Mouse (Mus musculus) heart, adult 8-10 months (tissue): ENCODE data around the gene Il16. TPM values are rescaled to one million over a fixed set of nuclear protein-coding genes. Genes with fewer than 3 reads are reported as not detected.
A peak's percentile ranks its signal among the peaks of the same experiment; 100 is the strongest.

Experiments used
- DNase-seq: peaks from one replicate; pipeline ENCODE4 v3.0.0; 2022; ENCODE audit warnings: low spot score
- total RNA-seq, 4 experiments: library from RNA; stranded (reverse); gene quantifications; 2 replicates each; pipeline ENCODE4 v1.2.4; 2022

Gene Il16
- total RNA-seq = 1 to 10 TPM; 6.3 to 7.6 (median 7.4) TPM

GRCm38 (mm10) chr7:83745413-83746106 lies at the start of gene Il16:
Il16 (minus strand) TSS chr7:83745726.
- DNase-seq = peak; percentile 46

DNA sequence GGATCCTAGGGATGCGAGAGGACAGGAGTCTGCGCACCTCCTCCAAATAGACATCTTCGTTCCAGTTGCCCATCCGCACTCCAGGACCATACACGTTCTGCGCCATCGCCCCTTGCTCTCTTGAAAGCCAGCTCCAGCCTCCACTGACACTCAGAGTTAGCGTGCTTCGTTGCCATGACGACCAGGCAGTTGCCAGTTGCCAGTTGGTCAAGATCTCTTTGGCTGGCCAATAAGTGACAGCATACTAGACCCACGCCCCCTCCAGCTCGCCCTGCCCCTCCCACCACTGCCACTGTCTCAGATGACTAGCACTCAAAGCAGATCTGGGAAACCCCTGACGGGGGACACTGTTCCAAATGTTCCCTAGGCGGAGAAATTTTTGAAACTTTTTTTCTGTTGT lies 49.2 kb upstream of the Il16 start, which contains the start of gene Cfap161:
Cfap161 (minus strand) TSS at position 176 of the 400 bp plus-strand sequence.
- no peak for DNase-seq

GRCm38 (mm10) chr7:83794006-83794683 lies 48.6 kb upstream of the Il16 start:
- no peak for DNase-seq

DNA sequence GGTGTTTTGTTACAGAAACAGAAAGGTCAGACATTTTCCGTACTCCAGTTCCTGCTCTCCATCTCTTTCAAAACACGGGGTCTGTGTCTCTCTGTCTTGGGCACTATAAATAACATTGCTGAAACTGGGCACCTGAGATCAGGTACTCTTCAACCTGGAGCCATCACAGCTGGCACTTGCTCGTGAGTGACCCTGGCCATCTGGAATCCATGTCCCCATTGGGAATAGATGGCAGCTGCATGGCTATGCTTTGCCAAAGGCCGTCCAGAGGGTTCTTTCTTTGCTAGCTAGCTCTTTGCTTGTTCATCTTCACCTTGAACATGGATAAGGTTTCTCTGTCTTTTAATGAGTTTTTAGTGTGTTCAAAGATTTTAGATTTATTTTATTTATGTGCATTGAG lies 35.4 kb upstream of the Il16 start:
- DNase-seq = no peak

DNA sequence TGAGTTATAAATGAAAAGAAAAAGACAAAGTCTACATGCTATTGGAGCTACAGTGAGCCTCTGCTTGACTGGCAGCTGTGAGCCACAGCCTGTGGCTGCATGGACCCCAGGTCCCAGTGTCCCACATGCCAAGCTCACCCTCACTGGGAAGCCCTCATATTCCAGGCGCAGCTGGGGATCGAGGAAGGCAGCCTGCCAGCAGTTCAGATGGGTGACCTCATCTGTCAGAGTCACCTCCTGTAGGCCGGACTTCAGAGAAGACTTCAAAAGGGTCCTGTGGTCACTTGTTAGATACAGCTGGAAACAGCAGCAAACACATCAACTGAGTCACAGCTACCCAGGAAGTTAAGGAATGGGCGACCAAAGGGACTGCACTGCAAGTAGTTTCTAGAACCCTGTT lies 34.5 kb upstream of the Il16 start:
- DNase-seq = no peak

DNA sequence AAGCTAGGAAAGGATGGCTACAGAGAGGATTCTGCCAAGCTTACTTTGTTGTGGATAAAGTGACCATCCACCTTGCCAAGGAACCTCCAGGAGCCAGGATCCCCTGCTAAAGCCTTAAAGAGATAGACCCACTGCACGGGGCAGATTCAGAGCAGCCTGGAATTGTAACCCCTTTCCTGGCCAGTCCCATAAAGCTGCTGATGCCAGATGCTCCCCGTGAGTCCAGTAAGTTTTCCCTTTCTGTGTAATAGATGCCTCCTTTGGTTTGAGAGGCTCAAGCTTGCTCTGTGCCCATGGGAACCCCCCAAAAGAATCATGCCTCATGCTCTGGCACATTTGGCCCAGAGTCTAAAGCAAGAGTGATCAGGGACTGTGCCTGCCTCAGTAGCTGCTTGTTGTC lies 33.5 kb upstream of the Il16 start:
- DNase-seq = no peak

DNA sequence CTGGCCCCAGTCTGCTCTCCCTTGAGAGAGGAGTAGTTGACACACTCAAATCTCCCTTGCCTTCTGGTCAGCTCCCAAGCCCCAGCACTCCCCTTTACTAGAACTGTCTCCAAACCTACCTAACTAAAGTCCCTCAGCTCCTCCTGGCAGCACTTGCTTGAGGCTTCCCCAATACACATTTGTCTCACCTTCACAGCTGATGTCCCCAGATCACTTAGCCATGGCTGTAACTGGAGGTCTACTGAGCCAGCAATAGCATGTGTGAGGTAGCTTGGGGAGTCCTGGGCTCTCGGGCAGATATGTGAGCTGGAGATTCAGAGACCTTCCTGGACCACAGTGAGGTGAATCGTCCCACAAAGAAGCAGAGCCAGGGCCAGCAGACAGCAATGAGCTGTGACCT lies 33.0 kb upstream of the Il16 start:
- DNase-seq = no peak

GRCm38 (mm10) chr7:83774721-83775120 lies 29.2 kb upstream of the Il16 start:
- DNase-seq = peak; percentile 54

DNA sequence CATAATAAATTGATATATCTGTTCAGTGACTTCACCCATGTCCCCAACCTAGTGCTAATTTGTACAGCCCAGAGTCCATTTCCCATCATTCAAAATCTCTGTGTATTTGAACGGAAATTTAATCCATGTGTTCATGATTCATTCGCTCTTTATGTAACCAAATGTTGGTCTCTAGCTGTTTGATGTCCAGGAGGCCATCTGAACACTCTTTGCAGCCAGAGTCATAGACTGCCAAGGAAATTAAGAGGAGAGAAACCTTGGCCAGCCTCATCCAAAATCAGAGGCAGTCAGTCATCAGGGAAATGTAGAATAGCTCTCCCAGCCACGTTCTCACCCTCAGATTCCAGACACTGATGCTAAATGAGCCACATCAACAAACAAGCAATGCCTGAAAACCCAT lies 18.1 kb upstream of the Il16 start:
- peak; percentile 34 for DNase-seq

DNA sequence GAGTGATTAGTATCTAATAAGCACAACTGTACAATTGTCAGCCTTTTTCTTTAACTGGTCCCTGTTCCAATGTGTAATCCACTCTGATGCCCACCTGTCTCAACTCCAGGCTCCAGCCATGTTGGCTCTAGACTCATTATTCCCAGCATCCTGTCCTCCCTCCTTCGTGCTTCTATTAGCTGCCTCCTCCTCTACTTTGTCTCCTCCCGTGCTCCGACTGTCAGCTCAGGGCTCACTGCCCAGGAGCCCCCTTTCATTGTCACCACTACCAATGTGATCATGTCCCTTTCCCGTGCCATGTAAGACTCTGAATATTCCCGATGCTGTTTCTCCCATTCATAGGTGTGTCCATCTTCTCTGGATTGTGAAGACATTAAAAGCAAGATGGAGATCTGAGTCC lies 16.8 kb upstream of the Il16 start:
- no peak for DNase-seq

- no peak for DNase-seq
Observed at GRCm38 (mm10) chr7:83751055-83751454, 5.5 kb upstream of the Il16 start.

GRCm38 (mm10) chr7:83748405-83748804 lies 2.9 kb upstream of the Il16 start:
- no peak for DNase-seq

DNA sequence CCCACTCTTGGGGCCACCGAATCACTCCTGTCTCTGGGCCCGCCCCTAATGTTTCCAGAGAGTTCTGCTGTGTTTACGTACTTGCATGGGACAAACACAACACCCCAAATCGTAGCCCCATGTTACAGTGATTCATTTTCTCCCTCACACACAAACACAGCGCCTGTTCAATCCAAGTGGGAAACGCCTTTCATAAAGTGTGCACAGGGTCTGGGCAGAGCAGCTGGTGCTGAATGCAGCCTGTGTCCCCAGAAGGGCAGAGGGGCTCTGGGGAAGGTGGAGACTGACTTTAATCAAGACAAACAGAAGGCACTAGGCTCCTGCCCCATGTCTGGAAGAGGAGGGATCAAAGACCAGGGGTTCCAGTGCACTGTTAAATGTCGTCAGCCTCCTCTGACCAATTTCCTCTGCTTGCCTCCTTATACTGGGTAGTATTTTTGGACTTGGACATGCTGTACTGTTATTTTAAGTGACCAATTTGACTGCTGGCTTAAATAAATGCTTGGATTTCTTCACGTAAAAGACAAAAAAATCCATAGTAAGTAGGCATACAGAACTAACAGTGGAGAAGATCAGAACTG lies 671 bp upstream of the Il16 start:
- peak; percentile 28 for DNase-seq

GRCm38 (mm10) chr7:83745065-83745412 lies 487 bp downstream of the Il16 start:
- DNase-seq = no peak

- no peak for DNase-seq
Observed at GRCm38 (mm10) chr7:83744250-83744649, 1.3 kb downstream of the Il16 start.

DNA sequence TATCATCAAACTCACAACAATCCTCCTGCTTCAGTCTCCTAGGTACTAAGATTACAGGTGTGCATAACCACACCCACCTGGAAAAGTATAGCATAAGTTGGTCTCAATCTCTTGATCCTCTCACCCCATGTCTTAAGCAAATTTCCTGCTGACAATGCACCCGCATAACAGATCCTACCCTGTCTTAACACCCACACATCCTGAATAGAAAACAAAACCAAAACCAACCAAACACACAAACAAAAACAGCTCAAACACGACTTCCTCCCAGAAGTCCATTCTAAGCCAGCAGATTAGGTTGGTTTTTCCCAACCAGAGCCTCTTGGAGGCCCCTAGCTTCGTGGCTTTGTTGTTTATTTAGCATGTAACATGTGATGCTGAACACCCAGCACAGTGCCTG lies 2.8 kb downstream of the Il16 start:
- DNase-seq = no peak

DNA sequence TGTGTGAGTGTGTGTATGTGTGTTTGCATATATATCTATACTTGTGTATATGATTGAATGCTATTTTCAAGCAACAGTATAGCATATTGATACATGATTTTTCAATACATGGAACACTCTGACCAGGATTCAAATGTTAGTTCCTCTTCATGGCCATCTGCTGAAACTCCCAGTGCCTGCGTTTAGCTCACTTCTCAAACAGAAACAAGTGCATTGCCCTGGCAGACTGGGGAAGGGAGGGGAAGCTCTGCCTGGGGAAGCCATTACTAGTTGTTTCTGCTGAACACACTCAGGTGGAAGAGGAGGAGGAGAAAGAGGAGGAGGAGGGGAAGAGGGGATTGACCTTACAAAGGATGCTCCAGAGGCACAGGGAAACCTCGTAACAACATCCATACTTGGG lies 3.5 kb downstream of the Il16 start:
- DNase-seq = no peak

DNA sequence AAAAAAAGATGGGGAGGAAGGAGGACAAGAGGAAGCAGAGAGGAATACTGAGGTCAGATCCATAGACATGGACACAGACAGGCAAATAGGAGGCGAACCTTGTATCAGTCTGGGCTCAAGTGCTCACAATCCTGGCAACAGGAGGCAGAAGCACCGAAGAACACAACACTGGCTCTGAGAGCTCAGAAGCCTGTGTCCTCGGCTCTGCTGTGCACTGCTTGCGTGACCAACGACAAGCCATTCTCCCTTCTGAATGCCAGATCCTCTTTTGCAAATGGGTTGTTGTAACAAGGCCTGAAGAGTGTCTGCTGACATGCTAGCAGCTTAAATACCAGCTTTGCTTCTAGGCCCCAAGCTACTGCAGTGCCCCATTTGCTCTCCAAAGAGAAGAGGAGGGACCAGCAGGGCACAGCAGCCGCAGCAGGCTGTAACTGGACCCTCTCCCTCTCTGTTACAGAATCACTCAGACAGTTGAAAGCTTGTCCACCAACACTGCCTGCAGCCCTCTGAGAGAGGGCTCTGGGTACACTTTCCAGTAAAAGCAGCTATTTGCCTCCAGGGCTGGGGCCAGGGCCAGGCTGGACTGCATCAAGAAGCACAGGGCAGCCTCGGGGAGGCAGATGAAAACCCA lies 5.7 kb downstream of the Il16 start:
- no peak for DNase-seq

DNA sequence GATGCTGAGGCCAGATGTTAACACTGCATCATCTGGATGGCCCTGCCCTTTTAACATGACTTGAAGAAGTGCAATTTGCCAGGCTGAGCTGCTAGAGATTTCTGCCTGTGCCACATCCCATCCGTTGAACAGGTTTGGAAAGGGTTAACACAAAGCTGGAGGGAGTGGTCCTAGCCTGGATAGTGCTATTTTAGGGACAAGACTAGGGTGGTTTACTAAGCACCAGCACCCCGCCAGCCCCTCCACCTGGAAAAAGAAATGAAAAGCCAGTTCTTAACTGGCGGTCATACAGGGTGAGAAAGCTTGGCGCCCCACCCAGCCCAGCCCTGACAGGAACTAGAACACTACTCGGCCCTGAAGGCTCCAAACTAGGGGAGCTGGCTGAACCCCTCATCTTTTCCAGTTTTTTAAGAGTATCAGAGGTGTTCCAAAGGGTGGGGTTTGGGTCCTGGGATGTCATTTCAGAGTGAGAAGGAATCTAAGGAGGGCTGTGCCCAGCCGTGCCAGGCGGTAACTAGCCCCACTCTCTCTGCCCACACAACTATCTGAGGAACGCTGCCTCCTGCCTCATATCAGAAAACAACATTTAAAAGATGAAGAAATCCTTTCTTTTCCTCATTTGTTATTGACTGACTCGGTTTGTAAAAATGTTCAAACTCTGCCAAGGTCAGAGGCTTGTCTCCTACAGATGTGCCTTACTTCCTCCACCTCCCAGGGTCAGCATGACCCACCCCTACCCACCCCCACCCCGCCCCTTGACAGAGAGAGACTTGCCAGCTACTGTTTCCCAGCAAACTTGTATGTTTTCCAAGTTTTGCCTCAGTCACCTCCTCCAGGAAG lies 6.7 kb downstream of the Il16 start:
- no peak for DNase-seq

DNA sequence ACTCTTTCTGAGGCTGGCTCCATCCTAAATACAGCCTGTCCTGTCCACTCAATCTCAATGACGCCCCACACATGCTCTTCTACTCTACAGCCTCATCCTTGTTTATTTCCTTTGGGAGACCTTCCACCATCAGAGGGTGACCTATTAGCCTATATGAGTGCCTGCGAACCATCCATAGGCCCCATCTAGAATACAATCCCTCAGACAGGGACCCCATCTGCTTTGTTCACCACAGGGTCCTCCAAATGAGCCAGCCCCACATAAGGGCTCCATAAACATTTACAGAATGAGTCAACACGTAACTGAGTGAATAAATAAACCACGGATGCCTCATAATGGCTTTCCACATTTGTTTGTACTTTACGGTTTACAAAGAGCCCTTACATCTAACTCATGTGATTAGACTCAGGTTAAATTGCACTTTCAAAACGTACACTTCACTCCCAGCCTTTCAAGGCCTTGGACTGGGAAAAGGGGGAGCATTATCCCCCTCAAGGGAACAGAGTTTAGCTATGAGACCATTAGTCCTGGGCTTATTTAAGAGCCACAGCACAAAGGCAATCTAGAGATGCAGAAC lies 7.5 kb downstream of the Il16 start:
- DNase-seq = no peak

DNA sequence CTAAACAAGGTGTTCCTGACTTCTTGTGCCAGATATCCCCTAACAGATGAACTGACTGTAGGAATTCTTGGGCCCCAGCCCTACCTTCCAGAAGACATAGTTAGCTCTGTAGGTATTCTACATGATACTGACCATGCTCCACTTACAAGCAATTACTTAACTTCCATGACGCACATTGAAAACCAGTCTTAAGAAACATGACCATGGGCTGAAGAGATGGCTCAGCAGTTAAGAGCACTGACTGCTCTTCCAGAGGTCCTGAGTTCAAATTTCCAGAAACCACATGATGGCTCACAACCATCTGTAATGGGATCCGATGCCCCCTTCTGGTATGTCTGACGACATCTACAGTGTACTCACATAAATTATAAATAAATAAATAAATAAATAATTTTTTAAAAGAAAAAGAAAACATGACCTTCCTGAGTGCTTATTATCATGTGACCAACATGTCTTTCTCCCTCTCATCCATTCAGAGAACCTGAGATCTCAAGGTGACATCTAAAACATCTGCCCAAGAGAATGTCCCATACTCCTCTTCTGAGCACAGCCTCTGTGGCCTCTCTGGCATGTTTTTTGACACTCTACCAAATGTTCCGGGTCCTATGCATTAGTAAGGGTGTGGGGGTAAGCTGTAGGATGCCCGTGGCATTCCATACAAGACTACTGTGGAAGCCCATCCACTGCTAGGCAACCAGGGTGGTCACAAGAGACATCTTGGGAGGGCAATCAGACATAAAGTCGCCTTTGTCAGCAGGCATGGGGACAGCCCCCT lies 9.0 kb downstream of the Il16 start:
- no peak for DNase-seq
